Mouse (Mus musculus) forebrain, embryonic 11.5 days (tissue): Measurements from ENCODE around the gene Acad11. TPM values are rescaled to one million over a fixed set of nuclear protein-coding genes. Genes with fewer than 3 reads are reported as not detected.
A peak's percentile ranks its signal among the peaks of the same experiment; 100 is the strongest.

ENCODE experiments used
- ATAC-seq: fragments of 200-750 bp; cut with Nextera tagmentation; replicated peaks from 2 replicates; pipeline ENCODE4 v1.8.0; 2017; ENCODE audit warnings: moderate TSS enrichment; ENCODE audit not compliant: low FRiP score
- DNase-seq: peaks from one replicate; pipeline ENCODE4 v3.0.0-alpha.2; 2017; ENCODE audit warnings: low spot score
- H3K27ac ChIP-seq: fragments of 300-500 bp; sonication (generic); 2 replicates; pipeline ENCODE4 v1.5.1; 2014; ENCODE audit warnings: low read depth, low read length
- H3K27me3 ChIP-seq: fragments of 300-500 bp; sonication (generic); 2 replicates; pipeline ENCODE4 v1.6.1; 2014; ENCODE audit warnings: mild to moderate bottlenecking, low read length, mixed read lengths; ENCODE audit not compliant: control insufficient read depth, insufficient read depth
- H3K36me3 ChIP-seq: fragments of 300-500 bp; sonication (generic); 2 replicates; pipeline ENCODE4 v1.6.1; 2014; ENCODE audit warnings: mild to moderate bottlenecking, low read length, moderate library complexity, mixed read lengths; ENCODE audit not compliant: control insufficient read depth, insufficient read depth
- H3K4me1 ChIP-seq: fragments of 300-500 bp; sonication (generic); replicated peaks from 2 replicates; pipeline ENCODE4 v1.6.1; 2014; ENCODE audit warnings: low read length, mixed read lengths; ENCODE audit not compliant: control insufficient read depth, insufficient read depth
- H3K4me2 ChIP-seq: fragments of 300-500 bp; sonication (generic); 2 replicates; pipeline ENCODE4 v1.6.1; 2014; ENCODE audit warnings: low read depth, mild to moderate bottlenecking, low read length, moderate library complexity, mixed read lengths; ENCODE audit not compliant: severe bottlenecking
- H3K4me3 ChIP-seq: fragments of 300-500 bp; sonication (generic); 2 replicates; pipeline ENCODE4 v1.5.1; 2014; ENCODE audit warnings: low read depth, low read length
- H3K9ac ChIP-seq: fragments of 300-500 bp; sonication (generic); 2 replicates; pipeline ENCODE4 v1.6.1; 2014; ENCODE audit warnings: low read length
- H3K9me3 ChIP-seq: fragments of 300-500 bp; sonication (generic); 2 replicates; pipeline ENCODE4 v1.6.1; 2016; ENCODE audit warnings: low read length, mixed read lengths; ENCODE audit not compliant: control insufficient read depth
- WGBS: fragments of 180-500 bp; shearing (Covaris S2); extraction: QIAGEN DNeasy Blood & Tissue Kit; methylation state at CpG from one replicate; pipeline ENCODE4 v1.1.7; 2014; 5-methylcytosine and 5-hydroxymethylcytosine counted together
- polyA plus RNA-seq: library from polyadenylated mRNA; unstranded; fragments of >200 nt; fragmentation: Nextera tagmentation; extraction: Ambion mirVana; gene quantifications from 2 replicates; pipeline ENCODE4 v1.2.1, GENCODE M21; 2014

The Acad11 gene
- polyA plus RNA-seq = 7.5 and 8.4 TPM in 2 replicates

- Histone ChIP-seq H3K9me3 (no peaks in the 10 kb centered on the region), H3K4me1 (peaks cover 9% of the 10 kb centered on the region), H3K9ac (peak within 1 kb of the TSS; percentile 78), H3K27me3 (no peaks in the 10 kb centered on the region), H3K4me3 (peak within 1 kb of the TSS; percentile 95), H3K4me2 (peak within 1 kb of the TSS; percentile 82), H3K27ac (no peak within 1 kb of the TSS), H3K36me3 (no peaks in the 10 kb centered on the region)
- ATAC-seq (peak; percentile 97), DNase-seq (peak; percentile 89)
- WGBS = under 1% methylated on average over 29 of the region's 30 CpGs
Observed at GRCm38 (mm10) chr9:104063244-104063961, at the start of gene Acad11. TSS of gene Acad11 (plus strand) at chr9:104063377.

- Histone ChIP-seq H3K4me1 (no peaks in the 10 kb centered on the region), H3K4me3 (no peak overlapping the region), H3K4me2 (no peak overlapping the region), H3K9ac (no peak overlapping the region), H3K27me3 (no peaks in the 10 kb centered on the region), H3K27ac (no peak overlapping the region), H3K9me3 (no peaks in the 10 kb centered on the region), H3K36me3 (peaks cover 2% of the 10 kb centered on the region; the same call in 1 of the 2 replicates)
- ATAC-seq (no peak), DNase-seq (no peak)
- 86% methylated on average over 1 of the region's 1 CpGs for WGBS
Observed at GRCm38 (mm10) chr9:104014526-104014925, 48.7 kb upstream of the Acad11 start.

GRCm38 (mm10) chr9:104021026-104021425, 42.2 kb upstream of the Acad11 start:
- no peak for ATAC-seq
- H3K36me3 ChIP-seq = peaks cover 2% of the 10 kb centered on the region; the same call in 1 of the 2 replicates

GRCm38 (mm10) chr9:104027186-104027585, 36.0 kb upstream of the Acad11 start:
- Histone ChIP-seq H3K4me1 (no peaks in the 10 kb centered on the region), H3K9me3 (no peaks in the 10 kb centered on the region), H3K9ac (no peak overlapping the region), H3K27ac (no peak overlapping the region), H3K27me3 (no peaks in the 10 kb centered on the region), H3K4me2 (no peak overlapping the region), H3K36me3 (no peaks in the 10 kb centered on the region; the same call in 1 of the 2 replicates), H3K4me3 (no peak overlapping the region)
- WGBS = 97% methylated on average over 8 of the region's 8 CpGs
- DNase-seq = no peak
- ATAC-seq = no peak

More at GRCm38 (mm10) chr9:104021026-104021425, 42.2 kb upstream of the Acad11 start:
- Histone ChIP-seq H3K9ac (no peak overlapping the region), H3K27ac (no peak overlapping the region), H3K4me1 (no peaks in the 10 kb centered on the region), H3K4me2 (no peak overlapping the region), H3K9me3 (no peaks in the 10 kb centered on the region), H3K27me3 (no peaks in the 10 kb centered on the region), H3K4me3 (no peak overlapping the region)
- 91% methylated on average over 10 of the region's 10 CpGs for WGBS
- no peak for DNase-seq

GRCm38 (mm10) chr9:104029861-104030260, 33.3 kb upstream of the Acad11 start:
- Histone ChIP-seq H3K9me3 (no peaks in the 10 kb centered on the region), H3K36me3 (no peaks in the 10 kb centered on the region; the same call in 1 of the 2 replicates), H3K4me3 (no peak overlapping the region), H3K4me2 (no peak overlapping the region), H3K27me3 (no peaks in the 10 kb centered on the region), H3K9ac (no peak overlapping the region), H3K4me1 (no peaks in the 10 kb centered on the region), H3K27ac (no peak overlapping the region)
- DNase-seq = no peak
- no peak for ATAC-seq
- 89% methylated on average over 11 of the region's 11 CpGs for WGBS

- ATAC-seq (no peak), DNase-seq (no peak)
- WGBS = 84% methylated on average over 8 of the region's 8 CpGs
- no peaks in the 10 kb centered on the region for H3K27me3 ChIP-seq
- no peak overlapping the region for H3K9ac ChIP-seq
- H3K4me3 ChIP-seq = no peak overlapping the region
- no peaks in the 10 kb centered on the region for H3K4me1 ChIP-seq
- no peaks in the 10 kb centered on the region for H3K9me3 ChIP-seq
- H3K4me2 ChIP-seq = no peak overlapping the region
- no peaks in the 10 kb centered on the region for H3K36me3 ChIP-seq
- no peak overlapping the region for H3K27ac ChIP-seq
Observed at GRCm38 (mm10) chr9:104034231-104034630, 28.9 kb upstream of the Acad11 start.

GRCm38 (mm10) chr9:104034718-104035117, 28.5 kb upstream of the Acad11 start:
- Histone ChIP-seq H3K9me3 (no peaks in the 10 kb centered on the region), H3K27ac (no peak overlapping the region), H3K4me2 (no peak overlapping the region), H3K36me3 (no peaks in the 10 kb centered on the region), H3K9ac (no peak overlapping the region), H3K27me3 (no peaks in the 10 kb centered on the region), H3K4me3 (no peak overlapping the region), H3K4me1 (no peaks in the 10 kb centered on the region)
- WGBS = 81% methylated on average over 6 of the region's 6 CpGs
- ATAC-seq (no peak), DNase-seq (no peak)

GRCm38 (mm10) chr9:104035261-104036015, 27.7 kb upstream of the Acad11 start:
- no peak overlapping the region for H3K27ac ChIP-seq
- no peaks in the 10 kb centered on the region for H3K4me1 ChIP-seq
- H3K9me3 ChIP-seq = no peaks in the 10 kb centered on the region
- whole genome bisulfite sequencing = 53% methylated on average over 24 of the region's 24 CpGs
- no peak overlapping the region for H3K9ac ChIP-seq
- H3K27me3 ChIP-seq = no peaks in the 10 kb centered on the region
- DNase-seq (peak; percentile 86), ATAC-seq (0 out of 2 replicates have a peak, but pooled peaks have one; percentile 60)
- no peak overlapping the region for H3K4me3 ChIP-seq
- H3K36me3 ChIP-seq = no peaks in the 10 kb centered on the region
- no peak overlapping the region for H3K4me2 ChIP-seq
